14 mouse cellular contexts compared by ENCODE assay signal in genomic region chr2:28126763-28127438, GRCm38 (mm10). TPM values are rescaled to one million over a fixed set of nuclear protein-coding genes. Genes with fewer than 3 reads are reported as not detected.
DNase-seq lines count a peak whose midpoint lies in the region; ATAC-seq and TF ChIP-seq lines count a peak whose summit lies in the region.
"Had no signal": no experiment of that assay in that cellular context is flagged by ENCODE, and none has a peak within 500 bp of the region (broad histone marks: within the 10 kb centered on the region; RNA-seq: fewer than 3 reads in every experiment).

No protein-coding gene starts in this region.

- DNase-seq in kidney, adult 2 months = peak; percentile 30
- no peak for DNase-seq in intestine, embryonic 14.5 days (ENCODE audit: low spot score)
- DNase-seq in kidney, postnatal 36 days = peak; percentile 22 to 28
- no peak for DNase-seq in stomach, postnatal 0 days (ENCODE audit: low spot score)
- no peak for DNase-seq in ovary, postnatal 14 days (ENCODE audit: low spot score)
- DNase-seq in spleen, adult 18-20 months = no peak
- DNase-seq: adrenal gland, postnatal 10 days; liver, embryonic 13.5 days had no signal

- no peak overlapping the region for H3K4me3 ChIP-seq in kidney, adult 2 months (ENCODE audit: insufficient read depth, low read depth, low read length)
- H3K4me3 ChIP-seq in kidney, embryonic 14.5 days (ENCODE audit: low read length) = no peak overlapping the region
- no peak overlapping the region for H3K4me3 ChIP-seq in intestine, embryonic 14.5 days (ENCODE audit: low read depth, low read length)
- H3K4me3 ChIP-seq in stomach, postnatal 0 days (ENCODE audit: low read depth, low read length) = no peak overlapping the region
- H3K4me3 ChIP-seq: embryonic facial prominence, embryonic 15.5 days; liver, embryonic 13.5 days; midbrain, embryonic 12.5 days; neural tube, embryonic 12.5 days; stomach, embryonic 15.5 days had no signal

- TF ChIP-seq POLR2A in kidney, adult 2 months (IDR thresholded peaks at IDR 0.05; ENCODE audit: low read depth, low read length) = no peak

- no peaks in the 10 kb centered on the region for H3K9me3 ChIP-seq in kidney, embryonic 14.5 days (ENCODE audit: control insufficient read depth, low read length)
- no peaks in the 10 kb centered on the region; the same call in 1 of the 2 replicates for H3K9me3 ChIP-seq in intestine, embryonic 14.5 days (ENCODE audit: control insufficient read depth, low read length)
- no peaks in the 10 kb centered on the region for H3K9me3 ChIP-seq in stomach, postnatal 0 days (ENCODE audit: control insufficient read depth, low read length)
- H3K9me3 ChIP-seq: embryonic facial prominence, embryonic 15.5 days; midbrain, embryonic 12.5 days; neural tube, embryonic 12.5 days; stomach, embryonic 15.5 days had no signal

- H3K4me1 ChIP-seq in kidney, adult 2 months (ENCODE audit: control insufficient read depth, insufficient read depth, low read length) = no peaks in the 10 kb centered on the region
- H3K4me1 ChIP-seq in kidney, embryonic 14.5 days (ENCODE audit: control insufficient read depth, insufficient read depth, low read length) = no peaks in the 10 kb centered on the region
- peaks cover 7% of the 10 kb centered on the region; the same call in 1 of the 2 replicates for H3K4me1 ChIP-seq in intestine, embryonic 14.5 days (replicated peaks; ENCODE audit: control insufficient read depth, insufficient read depth, low read length)
- H3K4me1 ChIP-seq in stomach, postnatal 0 days (replicated peaks; ENCODE audit: control insufficient read depth, insufficient read depth) = no peaks in the 10 kb centered on the region
- H3K4me1 ChIP-seq: embryonic facial prominence, embryonic 15.5 days; liver, embryonic 13.5 days; midbrain, embryonic 12.5 days; neural tube, embryonic 12.5 days; stomach, embryonic 15.5 days had no signal

- H3K4me2 ChIP-seq in kidney, embryonic 14.5 days (replicated peaks; ENCODE audit: low read depth, low read length) = no peak overlapping the region
- H3K4me2 ChIP-seq in intestine, embryonic 14.5 days (ENCODE audit: low read length) = no peak overlapping the region
- H3K4me2 ChIP-seq in stomach, postnatal 0 days (replicated peaks; ENCODE audit: low read depth) = no peak overlapping the region
- H3K4me2 ChIP-seq: embryonic facial prominence, embryonic 15.5 days; liver, embryonic 13.5 days; midbrain, embryonic 12.5 days; neural tube, embryonic 12.5 days; stomach, embryonic 15.5 days had no signal

- no peaks in the 10 kb centered on the region for H3K36me3 ChIP-seq in kidney, adult 2 months (ENCODE audit: control insufficient read depth, insufficient read depth, low read length)
- no peaks in the 10 kb centered on the region for H3K36me3 ChIP-seq in kidney, embryonic 14.5 days (ENCODE audit: control insufficient read depth, insufficient read depth, low read length)
- H3K36me3 ChIP-seq in intestine, embryonic 14.5 days (ENCODE audit: control insufficient read depth, insufficient read depth, low read length) = no peaks in the 10 kb centered on the region
- H3K36me3 ChIP-seq in stomach, postnatal 0 days (ENCODE audit: control insufficient read depth, insufficient read depth, low read length) = no peaks in the 10 kb centered on the region
- H3K36me3 ChIP-seq: embryonic facial prominence, embryonic 15.5 days; liver, embryonic 13.5 days; midbrain, embryonic 12.5 days; neural tube, embryonic 12.5 days; stomach, embryonic 15.5 days had no signal

- no peaks in the 10 kb centered on the region for H3K27me3 ChIP-seq in kidney, adult 2 months (replicated peaks; ENCODE audit: control insufficient read depth, insufficient read depth, low read length)
- H3K27me3 ChIP-seq in kidney, embryonic 14.5 days (ENCODE audit: control insufficient read depth, insufficient read depth, low read length) = no peaks in the 10 kb centered on the region
- H3K27me3 ChIP-seq in intestine, embryonic 14.5 days (replicated peaks; ENCODE audit: control insufficient read depth, insufficient read depth, low read length) = no peaks in the 10 kb centered on the region
- H3K27me3 ChIP-seq in stomach, postnatal 0 days (ENCODE audit: control insufficient read depth, insufficient read depth, low read length) = no peaks in the 10 kb centered on the region
- H3K27me3 ChIP-seq: embryonic facial prominence, embryonic 15.5 days; midbrain, embryonic 12.5 days; neural tube, embryonic 12.5 days; stomach, embryonic 15.5 days had no signal

- H3K9ac ChIP-seq in kidney, embryonic 14.5 days (ENCODE audit: low read depth, low read length) = no peak overlapping the region
- no peak overlapping the region for H3K9ac ChIP-seq in intestine, embryonic 14.5 days (ENCODE audit: low read length)
- H3K9ac ChIP-seq in stomach, postnatal 0 days (ENCODE audit: low read length) = no peak overlapping the region
- H3K9ac ChIP-seq: embryonic facial prominence, embryonic 15.5 days; liver, embryonic 13.5 days; midbrain, embryonic 12.5 days; neural tube, embryonic 12.5 days; stomach, embryonic 15.5 days had no signal

- no peak overlapping the region for H3K27ac ChIP-seq in kidney, adult 2 months (ENCODE audit: insufficient read depth, low read depth, low read length)
- H3K27ac ChIP-seq in kidney, embryonic 14.5 days (ENCODE audit: low read depth, low read length) = no peak overlapping the region
- H3K27ac ChIP-seq in intestine, embryonic 14.5 days (ENCODE audit: low read depth) = 0 out of 2 replicates have a peak overlapping the region, but pooled peaks have one; percentile 22
- H3K27ac ChIP-seq in stomach, postnatal 0 days (replicated peaks) = no peak overlapping the region
- H3K27ac ChIP-seq: embryonic facial prominence, embryonic 15.5 days; liver, embryonic 13.5 days; midbrain, embryonic 12.5 days; neural tube, embryonic 12.5 days; stomach, embryonic 15.5 days had no signal

- ATAC-seq in kidney, embryonic 14.5 days (ENCODE audit: low FRiP score, low TSS enrichment) = no peak
- no peak for ATAC-seq in intestine, embryonic 14.5 days (replicated peaks; ENCODE audit: low FRiP score, low TSS enrichment, low read depth)
- peak; percentile 64; the same call in 1 of the 2 replicates for ATAC-seq in stomach, postnatal 0 days (ENCODE audit: low FRiP score, low TSS enrichment)

- TF ChIP-seq CTCF in kidney, adult 2 months (conservative IDR thresholded peaks at IDR 0.05; ENCODE audit: insufficient read depth, insufficient read length, low read depth, low read length) = no peak
- peak; percentile 36 for TF ChIP-seq CTCF in stomach, postnatal 0 days (IDR thresholded peaks at IDR 0.05; ENCODE audit: low read depth)

- 57% methylated on average over 12 of the region's 12 CpGs for WGBS in kidney, adult 2 months
- 67% methylated on average over 12 of the region's 12 CpGs for WGBS in kidney, embryonic 14.5 days
- WGBS in intestine, embryonic 14.5 days = 38% methylated on average over 12 of the region's 12 CpGs
- WGBS in stomach, postnatal 0 days = 49% methylated on average over 12 of the region's 12 CpGs

- no peak for TF ChIP-seq EP300 in stomach, postnatal 0 days (optimal IDR thresholded peaks at IDR 0.05)

RNA-seq across cellular contexts. Expression of gene Fcnb, which starts 42.2 kb away (rescaled TPM):
- not detected in 2 replicates for polyA plus RNA-seq in kidney, adult 2 months (2012; rRNA removed)
- polyA plus RNA-seq in kidney, embryonic 14.5 days (2014; fragmentation: Nextera tagmentation; extraction: Ambion mirVana) = not detected in 2 replicates
- 0.15 TPM in 1 of 2 replicates, not detected in the other for polyA plus RNA-seq in intestine, embryonic 14.5 days (2014; fragmentation: Nextera tagmentation; extraction: Ambion mirVana)
- polyA plus RNA-seq in stomach, postnatal 0 days (2015; fragmentation: Nextera tagmentation; extraction: Ambion mirVana) = 0.13 and 0.41 TPM in 2 replicates
- polyA plus RNA-seq: midbrain, embryonic 12.5 days; urinary bladder, adult 2 months had no signal

Comparison
In these comparisons a context has a peak if more than half of its experiments do, and no peak if none do; other contexts are left out.
1. DNase-seq: peak in kidney, adult 2 months (single experiment) and kidney, postnatal 36 days (2 of 2); none in intestine, embryonic 14.5 days (single experiment), stomach, postnatal 0 days (single experiment), ovary, postnatal 14 days (single experiment) and spleen, adult 18-20 months (0 of 2).